Mouse (Mus musculus): ENCODE results near the gene Cerk.

The Cerk gene

DNA sequence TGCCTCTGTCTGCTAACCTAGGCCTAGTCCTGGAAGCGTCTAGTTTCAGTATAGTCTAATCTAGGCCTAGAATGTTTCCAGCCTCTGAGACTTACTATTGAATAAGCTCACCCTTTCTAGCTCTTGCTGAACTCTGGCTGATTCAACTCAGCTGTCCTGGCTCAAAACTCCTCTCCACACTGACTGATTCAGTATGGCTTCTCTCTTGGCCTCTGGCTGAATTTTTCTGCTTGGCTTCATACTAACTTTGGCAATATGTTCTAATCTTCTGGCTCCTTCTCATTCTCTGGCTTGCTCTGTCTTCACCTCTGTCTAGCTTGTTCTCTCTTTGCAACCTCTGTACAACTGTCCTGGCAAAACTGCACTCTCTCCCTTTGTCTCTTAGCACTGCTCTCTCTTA is 92.7 kb downstream of the Cerk start:
- no peak for DNase-seq (ENCODE audit: low read depth, low spot score)
- Histone ChIP-seq H3K27me3 (ENCODE audit: control insufficient read depth, insufficient read depth, low read length, poor library complexity, severe bottlenecking) (no peaks in the 10 kb centered on the region), H3K36me3 (ENCODE audit: control insufficient read depth, insufficient read depth, low read length, poor library complexity, severe bottlenecking) (no peaks in the 10 kb centered on the region; the same call in 1 of the 2 replicates)

DNA sequence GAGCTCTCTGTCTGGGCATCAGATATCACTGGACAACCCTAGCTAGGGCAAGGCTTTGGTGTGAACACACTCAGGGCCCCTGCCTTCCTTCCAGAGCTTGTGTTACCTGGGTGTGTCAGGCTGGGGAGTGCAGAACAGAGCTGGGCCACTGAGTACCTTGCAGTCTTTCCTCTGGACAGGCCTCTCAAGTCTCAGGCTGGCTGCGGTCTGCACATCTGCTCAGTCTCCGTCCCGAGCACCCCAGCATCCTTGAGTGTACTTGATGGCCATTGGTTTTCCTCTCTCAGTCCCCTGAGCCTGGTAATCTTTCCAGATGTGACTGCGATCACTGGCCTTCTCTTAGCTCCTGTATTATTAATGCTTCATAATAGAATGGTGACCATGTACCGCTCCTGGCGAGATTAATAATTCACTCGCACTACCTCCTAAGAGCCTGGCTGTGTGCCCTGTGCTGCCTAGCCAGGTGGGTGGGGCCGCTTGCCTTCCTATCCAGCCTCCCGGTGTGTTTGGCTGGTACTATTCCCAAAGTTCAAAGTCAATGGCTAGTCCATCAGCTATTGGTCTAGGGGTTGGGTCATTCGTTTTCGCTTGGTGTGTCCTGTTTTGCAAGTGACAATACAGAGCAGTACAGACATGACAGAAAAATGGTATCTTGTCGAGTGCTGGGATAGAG is 93.8 kb downstream of the Cerk start:
- no peaks in the 10 kb centered on the region; the same call in 1 of the 2 replicates for H3K36me3 ChIP-seq (ENCODE audit: control insufficient read depth, insufficient read depth, low read length, poor library complexity, severe bottlenecking)
- DNase-seq (ENCODE audit: low read depth, low spot score) = no peak
- no peaks in the 10 kb centered on the region for H3K27me3 ChIP-seq (ENCODE audit: control insufficient read depth, insufficient read depth, low read length, poor library complexity, severe bottlenecking)

DNA sequence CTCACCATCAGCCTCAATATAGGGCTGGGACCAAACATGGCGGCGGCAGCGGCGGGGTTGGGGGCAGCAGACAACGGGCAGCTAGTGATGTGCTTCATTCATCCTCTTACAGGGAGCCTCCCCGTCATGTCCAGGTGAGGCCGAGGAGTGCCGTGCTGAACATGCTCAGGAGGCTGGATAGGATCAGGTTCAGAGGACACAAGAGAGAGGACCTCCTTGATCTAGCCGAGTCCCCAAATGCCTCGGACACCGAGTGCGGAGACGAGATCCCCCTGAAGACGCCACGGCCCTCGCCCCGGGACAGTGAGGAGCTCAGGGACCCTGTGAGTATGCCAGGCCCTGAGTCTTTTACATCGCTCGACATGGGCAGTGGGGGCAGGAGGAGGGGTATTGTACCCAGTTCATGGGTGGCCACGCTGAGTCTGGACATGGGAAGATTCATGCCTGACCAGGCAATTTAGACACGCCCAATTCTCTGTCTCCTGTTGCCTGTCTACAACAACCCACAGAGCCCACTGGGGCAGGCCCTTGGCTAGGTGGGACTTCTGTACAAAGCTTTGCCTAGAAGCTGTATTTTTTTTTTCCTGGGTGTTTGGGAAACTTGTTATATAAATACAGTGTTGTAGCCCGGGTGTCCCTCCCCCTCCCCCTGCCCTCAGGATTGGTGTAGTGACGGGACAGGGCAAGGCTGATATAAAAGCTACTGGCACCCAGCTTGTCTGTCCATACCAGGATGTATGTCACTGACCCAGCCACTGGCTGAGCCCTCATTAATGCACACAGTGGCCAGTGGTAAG is 94.5 kb downstream of the Cerk start:
- DNase-seq (ENCODE audit: low read depth, low spot score) = no peak
- Histone ChIP-seq H3K27me3 (ENCODE audit: control insufficient read depth, insufficient read depth, low read length, poor library complexity, severe bottlenecking) (no peaks in the 10 kb centered on the region), H3K36me3 (ENCODE audit: control insufficient read depth, insufficient read depth, low read length, poor library complexity, severe bottlenecking) (no peaks in the 10 kb centered on the region; the same call in 1 of the 2 replicates)

DNA sequence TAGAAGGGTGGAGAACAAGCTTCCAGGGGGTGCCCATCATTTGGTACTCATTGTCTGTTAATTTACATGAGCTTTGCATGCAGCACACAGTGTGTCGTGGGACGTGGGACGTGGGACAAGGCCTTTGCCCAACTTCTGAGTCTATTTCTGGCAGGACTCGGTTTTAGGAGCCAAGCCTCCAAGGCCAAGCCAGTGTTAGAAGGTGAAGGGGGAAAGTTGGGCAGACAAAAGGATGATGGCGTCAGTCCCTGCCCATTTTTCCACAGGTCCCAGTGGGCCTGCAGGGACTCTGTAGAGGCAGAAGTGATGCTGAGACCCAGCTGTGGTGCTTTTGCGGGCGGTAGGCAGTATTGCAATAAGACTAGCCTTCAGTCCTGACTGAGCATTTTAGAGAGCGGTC is 95.4 kb downstream of the Cerk start:
- no peak for DNase-seq (ENCODE audit: low read depth, low spot score)
- no peaks in the 10 kb centered on the region; the same call in 1 of the 2 replicates for H3K36me3 ChIP-seq (ENCODE audit: control insufficient read depth, insufficient read depth, low read length, poor library complexity, severe bottlenecking)
- H3K27me3 ChIP-seq (ENCODE audit: control insufficient read depth, insufficient read depth, low read length, poor library complexity, severe bottlenecking) = no peaks in the 10 kb centered on the region

DNA sequence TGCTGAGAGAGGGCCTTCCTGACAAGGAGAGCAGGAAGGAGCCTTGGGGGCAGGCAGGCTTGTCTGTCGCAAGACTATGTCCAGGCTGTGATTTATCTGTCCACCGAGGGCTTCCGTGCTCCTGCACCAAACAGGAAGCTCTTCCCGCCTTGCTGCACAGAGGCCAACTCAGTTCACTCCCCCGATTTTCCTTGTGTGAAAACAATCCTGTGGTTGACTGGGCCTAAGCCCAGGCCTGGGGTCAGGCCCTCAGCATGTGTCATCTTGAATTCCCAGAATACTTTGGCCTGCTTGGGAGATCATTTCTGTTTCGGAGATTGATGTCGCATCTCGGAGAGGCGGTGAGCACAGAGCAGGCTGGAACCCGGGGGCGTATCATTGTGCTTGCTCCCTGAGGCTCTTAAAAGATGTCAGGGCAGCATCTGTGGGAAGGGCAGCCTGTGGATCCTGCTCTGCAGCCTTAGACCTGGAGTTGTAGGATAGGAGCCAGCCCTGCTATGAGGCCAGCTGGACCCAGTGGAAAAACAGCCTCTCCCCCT is 95.9 kb downstream of the Cerk start:
- no peaks in the 10 kb centered on the region for H3K27me3 ChIP-seq (ENCODE audit: control insufficient read depth, insufficient read depth, low read length, poor library complexity, severe bottlenecking)
- DNase-seq (ENCODE audit: low read depth, low spot score) = no peak
- H3K36me3 ChIP-seq (ENCODE audit: control insufficient read depth, insufficient read depth, low read length, poor library complexity, severe bottlenecking) = no peaks in the 10 kb centered on the region; the same call in 1 of the 2 replicates
